Mouse (Mus musculus) CH12.LX (cell line): ENCODE results near the gene Dad1. TPM values are rescaled to one million over a fixed set of nuclear protein-coding genes. Genes with fewer than 3 reads are reported as not detected.

Experiments used
- DNase-seq: peaks from one replicate; pipeline ENCODE4 v3.0.0-alpha.2; 2013; ENCODE audit errors: extremely low read depth
- H3K27ac ChIP-seq: 2 replicates; pipeline ENCODE4 v1.5.1; 2012; ENCODE audit warnings: low read depth, mild to moderate bottlenecking, control low read depth, moderate library complexity; ENCODE audit not compliant: insufficient read depth
- H3K27me3 ChIP-seq: replicated peaks from 2 replicates; pipeline ENCODE3; 2012; ENCODE audit warnings: inconsistent platforms
- H3K36me3 ChIP-seq, 2 experiments: replicated peaks in 1 of 2; 2 replicates each; pipeline versions ENCODE3 to v1.6.1; 2012; ENCODE audit warnings: inconsistent platforms in 1 of 2, low read length in 1 of 2, mild to moderate bottlenecking in 1 of 2, mixed read lengths in 1 of 2, moderate library complexity in 1 of 2; ENCODE audit not compliant: control insufficient read depth in 1 of 2, insufficient read depth in 1 of 2
- H3K4me1 ChIP-seq, 2 experiments: 2 replicates each; pipeline ENCODE4 v1.6.1; 2012; ENCODE audit warnings: inconsistent platforms in 1 of 2, moderate library complexity in 1 of 2; ENCODE audit not compliant: insufficient read depth in 2 of 2, control insufficient read depth in 1 of 2
- H3K4me2 ChIP-seq: 2 replicates; pipeline ENCODE4 v1.6.1; 2012; ENCODE audit warnings: low read depth, mild to moderate bottlenecking, control low read depth; ENCODE audit not compliant: poor library complexity, insufficient read depth, severe bottlenecking
- H3K4me3 ChIP-seq, 3 experiments: fragments of 150-350 bp in 1 of 3; sonication (generic) in 1 of 3; replicated peaks in 1 of 3; 2 replicates each; pipeline versions ENCODE3 to v1.5.1; 2011 to 2012; ENCODE audit warnings: low read depth in 2 of 3, low read length in 2 of 3, mild to moderate bottlenecking in 2 of 3, moderate library complexity in 2 of 3, control low read depth in 1 of 3, improper control_type of control experiment in 1 of 3, inconsistent platforms in 1 of 3, mixed read lengths in 1 of 3; ENCODE audit not compliant: poor library complexity in 1 of 3
- H3K79me2 ChIP-seq: replicated peaks from 2 replicates; pipeline ENCODE4 v1.6.1; 2012; ENCODE audit warnings: mild to moderate bottlenecking, moderate library complexity; ENCODE audit not compliant: control insufficient read depth, poor library complexity, insufficient read depth, severe bottlenecking; ENCODE audit errors: extremely low read depth
- H3K9ac ChIP-seq: 2 replicates; pipeline ENCODE4 v1.6.1; 2012; ENCODE audit warnings: low read depth, mild to moderate bottlenecking, control low read depth, moderate library complexity; ENCODE audit not compliant: insufficient read depth
- H3K9me3 ChIP-seq: replicated peaks from 2 replicates; pipeline ENCODE3; 2012; ENCODE audit warnings: low read length, inconsistent platforms, mixed read lengths
- ETS1 ChIP-seq: conservative IDR thresholded peaks from 2 replicates; pipeline ENCODE4 v1.6.1; 2012; ENCODE audit warnings: low read depth, mild to moderate bottlenecking, inconsistent platforms, low read length, improper control_type of control experiment, moderate library complexity
- GABPA ChIP-seq: IDR thresholded peaks from 2 replicates; pipeline ENCODE4 v1.6.1; 2012; ENCODE audit warnings: low read depth, low read length, improper control_type of control experiment, inconsistent platforms; ENCODE audit not compliant: insufficient replicate concordance
- HCFC1 ChIP-seq: IDR thresholded peaks from 2 replicates; pipeline ENCODE4 v1.6.1; 2012; ENCODE audit warnings: low read depth, mild to moderate bottlenecking, inconsistent platforms, low read length, improper control_type of control experiment
- JUND ChIP-seq: conservative IDR thresholded peaks from 2 replicates; pipeline ENCODE4 v1.6.1; 2011; ENCODE audit warnings: low read depth, low read length, improper control_type of control experiment
- MAFK ChIP-seq: IDR thresholded peaks from 2 replicates; pipeline ENCODE4 v1.6.1; 2011; ENCODE audit warnings: low read length, improper control_type of control experiment; ENCODE audit not compliant: insufficient replicate concordance
- MAZ ChIP-seq: IDR thresholded peaks from 2 replicates; pipeline ENCODE4 v1.6.1; 2012; ENCODE audit warnings: low read depth, mild to moderate bottlenecking, inconsistent platforms, low read length, improper control_type of control experiment, moderate library complexity
- MXI1 ChIP-seq: IDR thresholded peaks from 2 replicates; pipeline ENCODE4 v1.6.1; 2011; ENCODE audit warnings: mild to moderate bottlenecking, low read depth, low read length, improper control_type of control experiment
- MYC ChIP-seq: IDR thresholded peaks from 2 replicates; pipeline ENCODE4 v1.6.1; 2011; ENCODE audit warnings: low read depth, mild to moderate bottlenecking, improper control_type of control experiment, low read length
- NELFE ChIP-seq: IDR thresholded peaks from 2 replicates; pipeline ENCODE4 v1.6.1; 2011; ENCODE audit warnings: low read depth, low read length, improper control_type of control experiment
- NRF1 ChIP-seq: IDR thresholded peaks from 2 replicates; pipeline ENCODE4 v1.6.1; 2014; ENCODE audit warnings: low read depth, mild to moderate bottlenecking, inconsistent platforms, low read length, improper control_type of control experiment, moderate library complexity
- POLR2A ChIP-seq: IDR thresholded peaks from 2 replicates; pipeline ENCODE4 v1.6.1; 2011; ENCODE audit warnings: low read depth, mild to moderate bottlenecking, improper control_type of control experiment, low read length
- RAD21 ChIP-seq: IDR thresholded peaks from 2 replicates; pipeline ENCODE4 v1.6.1; 2011; ENCODE audit warnings: low read depth, mild to moderate bottlenecking, low read length, improper control_type of control experiment, moderate library complexity
- TBP ChIP-seq: conservative IDR thresholded peaks from 2 replicates; pipeline ENCODE4 v1.6.1; 2011; ENCODE audit warnings: low read depth, low read length, improper control_type of control experiment
- UBTF ChIP-seq: IDR thresholded peaks from 2 replicates; pipeline ENCODE4 v1.6.1; 2012; ENCODE audit warnings: low read depth, mild to moderate bottlenecking, inconsistent platforms, low read length, improper control_type of control experiment, moderate library complexity
- USF1 ChIP-seq: IDR thresholded peaks from 2 replicates; pipeline ENCODE4 v1.6.1; 2014; ENCODE audit warnings: low read depth, mild to moderate bottlenecking, inconsistent platforms, low read length, improper control_type of control experiment
- ZC3H11A ChIP-seq: IDR thresholded peaks from 2 replicates; pipeline ENCODE4 v1.6.1; 2012; ENCODE audit warnings: low read depth, mild to moderate bottlenecking, inconsistent platforms, low read length, improper control_type of control experiment
- dilution Hi-C: fragments of 300-500 bp; cut with MboI; formaldehyde crosslinking; loops from 2 replicates; pipeline ENCODE4 v1.14.3; 2020; ENCODE audit warnings: low sequenced_read_pairs; ENCODE audit not compliant: extremely low pct_unique_long_range_greater_than_20kb, extremely low pct_ligation_motif_present
- in situ Hi-C: fragments of 300-500 bp; cut with MboI; formaldehyde crosslinking; loops from 3 replicates; pipeline ENCODE4 v1.14.3; 2019; ENCODE audit warnings: low sequenced_read_pairs, low pct_ligation_motif_present, low pct_unique_long_range_greater_than_20kb, mixed read lengths
- polyA plus RNA-seq: library from polyadenylated mRNA; unstranded; fragments of >175 nt; gene quantifications from 2 replicates; pipeline ENCODE4 v1.2.1, GENCODE M21; 2012; ENCODE audit warnings: low read depth; ENCODE audit not compliant: insufficient read length
- total RNA-seq, 2 experiments: library from RNA; depleted of rRNA; stranded (reverse); fragments of 300-350 nt in 1 of 2; fragments of >200 nt in 1 of 2; gene quantifications; 2 replicates each; pipeline ENCODE4 v1.2.3; 2012 to 2014

Gene Dad1
- total and polyA plus RNA-seq, 3 experiments = 161 to 287 (median 279) TPM

- no peak for TF ChIP-seq NELFE
- no peak for TF ChIP-seq USF1
- TF ChIP-seq HCFC1 = no peak
- no peak for TF ChIP-seq RAD21
- TF ChIP-seq ZC3H11A = no peak
- TF ChIP-seq TBP = no peak
- no peak for TF ChIP-seq POLR2A
- TF ChIP-seq GABPA = no peak
- no peak overlapping the region for H3K4me3 ChIP-seq
- no peaks in the 10 kb centered on the region for H3K9me3 ChIP-seq
- H3K4me1 ChIP-seq = peaks cover 0 to 17% of the 10 kb centered on the region in 2 experiments; a peak in 2 of 4 replicates
- no peak overlapping the region for H3K4me2 ChIP-seq
- H3K27ac ChIP-seq = no peak overlapping the region
- DNase-seq = no peak
- H3K27me3 ChIP-seq = no peaks in the 10 kb centered on the region
- H3K36me3 ChIP-seq = peaks cover 27 to 52% of the 10 kb centered on the region in 2 experiments
- no peak overlapping the region for H3K9ac ChIP-seq
- no peaks in the 10 kb centered on the region; the same call in 1 of the 2 replicates for H3K79me2 ChIP-seq
- in situ Hi-C loops (loop anchor here (10.0 kb wide), 1 partner anchor 62 kb away; no protein-coding TSS in a partner anchor), dilution Hi-C loops (no loop called here)
Measured at GRCm38 (mm10) chr14:54262622-54263021, 8.7 kb upstream of the Dad1 start.

DNA sequence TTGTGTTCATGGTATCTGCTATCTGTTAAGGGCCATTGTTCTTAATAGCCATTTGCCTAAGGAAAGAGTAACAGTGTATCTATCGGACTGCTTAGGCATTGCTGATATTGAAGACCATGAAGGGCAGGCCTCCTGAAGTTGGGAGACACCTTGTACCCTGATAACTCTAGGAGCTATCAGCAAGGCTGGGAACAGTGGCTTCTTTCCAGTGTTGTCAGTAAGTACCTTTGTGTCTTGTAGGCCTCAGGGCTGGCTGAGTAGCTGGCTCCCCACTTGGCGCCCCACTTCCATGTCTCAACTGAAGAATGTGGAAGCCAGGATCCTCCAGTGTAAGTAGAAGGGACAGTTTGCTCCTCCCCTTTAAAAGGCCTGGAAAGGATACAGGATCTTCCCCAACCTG is 7.5 kb upstream of the Dad1 start:
- no peak overlapping the region for H3K9ac ChIP-seq
- no peaks in the 10 kb centered on the region; the same call in 1 of the 2 replicates for H3K79me2 ChIP-seq
- no peak overlapping the region for H3K4me3 ChIP-seq
- in situ Hi-C loops = loop anchor here (10.0 kb wide), 1 partner anchor 63 kb away; no protein-coding TSS in a partner anchor
- no peak overlapping the region for H3K27ac ChIP-seq
- H3K36me3 ChIP-seq = peaks cover 20 to 40% of the 10 kb centered on the region in 2 experiments
- no peak overlapping the region for H3K4me2 ChIP-seq
- no peaks in the 10 kb centered on the region for H3K27me3 ChIP-seq
- no peaks in the 10 kb centered on the region for H3K9me3 ChIP-seq
- dilution Hi-C loops = no loop called here
- DNase-seq = no peak
- H3K4me1 ChIP-seq = peaks cover 0 to 17% of the 10 kb centered on the region in 2 experiments; a peak in 2 of 4 replicates
- TF ChIP-seq TBP (no peak), JUND (no peak), NRF1 (no peak), RAD21 (no peak), USF1 (no peak), HCFC1 (no peak), MAFK (no peak), ETS1 (no peak), MAZ (no peak), MXI1 (no peak), UBTF (no peak), MYC (no peak)
